Mouse (Mus musculus) neutrophil, adult 5-6 weeks (primary cell): Measurements from ENCODE around the gene Secisbp2. TPM values are rescaled to one million over a fixed set of nuclear protein-coding genes. Genes with fewer than 3 reads are reported as not detected.
"Not testable (repeated sequence)": the region's sequence is repeated elsewhere in the genome, so short reads cannot be mapped to it uniquely, and the experiment has no call there.

Experiments used
- ATAC-seq: fragments of 151-379, 151-347 bp; 2 replicates; pipeline ENCODE4 v1.8.0; 2017; ENCODE audit warnings: mild to moderate bottlenecking, moderate TSS enrichment; ENCODE audit not compliant: insufficient number of reproducible peaks, poor library complexity, low FRiP score, severe bottlenecking; ENCODE audit errors: extremely low read depth
- total RNA-seq: library from RNA; stranded (forward); fragments of 200-1000 nt; gene quantifications from 2 replicates; pipeline ENCODE4 v1.2.3, GENCODE M21; 2017

The Secisbp2 gene
- total RNA-seq, 1 experiment from 2014 or later: 55.2 TPM

DNA sequence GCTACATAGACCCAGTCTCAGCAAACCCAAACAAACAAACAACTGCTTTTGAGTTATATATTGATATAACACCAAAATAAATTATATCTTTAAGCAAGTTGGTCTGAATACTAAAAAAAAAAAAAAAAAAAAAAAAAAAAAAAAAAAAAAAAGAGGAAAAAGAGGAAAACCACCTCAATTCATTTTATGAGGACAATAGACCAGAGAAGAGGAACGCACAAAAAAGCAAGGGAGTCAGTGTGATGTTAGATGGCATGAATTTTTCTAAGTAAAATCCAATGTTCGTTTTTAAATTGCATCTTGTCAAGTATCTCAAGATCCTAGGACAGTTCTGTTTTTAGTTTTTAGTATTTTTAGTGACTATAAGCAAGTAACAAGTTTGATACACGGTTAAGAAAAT, 10.1 kb upstream of the Secisbp2 start:
- ATAC-seq: no peak

DNA sequence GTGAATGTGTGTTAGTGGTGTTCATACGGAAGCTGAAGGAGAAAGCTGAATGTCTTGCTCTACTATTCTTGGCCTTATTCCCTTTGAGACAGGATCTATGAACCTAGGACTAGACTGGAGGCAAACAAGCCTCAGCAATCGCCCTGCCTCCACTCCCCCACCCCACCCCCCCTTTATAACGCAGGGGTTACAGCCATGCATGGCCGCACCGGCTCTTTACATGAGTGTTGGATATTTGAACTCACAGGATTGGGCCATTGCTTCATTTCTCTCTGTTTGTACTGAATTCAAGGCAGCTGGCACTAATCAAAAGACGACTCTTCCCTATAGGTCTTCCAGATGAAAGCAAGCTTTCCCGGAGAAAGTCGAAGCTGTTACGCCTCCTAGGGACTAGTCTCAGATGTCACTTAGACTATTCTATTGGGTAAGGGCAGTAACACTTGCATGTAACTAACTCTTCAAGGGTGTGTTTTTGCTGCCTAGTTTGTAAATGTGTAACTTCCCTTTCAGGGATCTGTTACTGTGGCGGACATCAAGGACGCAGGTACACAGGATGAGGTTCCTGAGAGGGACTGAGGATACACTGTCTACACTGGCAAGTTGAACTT, 9.2 kb upstream of the Secisbp2 start:
- ATAC-seq: no peak

DNA sequence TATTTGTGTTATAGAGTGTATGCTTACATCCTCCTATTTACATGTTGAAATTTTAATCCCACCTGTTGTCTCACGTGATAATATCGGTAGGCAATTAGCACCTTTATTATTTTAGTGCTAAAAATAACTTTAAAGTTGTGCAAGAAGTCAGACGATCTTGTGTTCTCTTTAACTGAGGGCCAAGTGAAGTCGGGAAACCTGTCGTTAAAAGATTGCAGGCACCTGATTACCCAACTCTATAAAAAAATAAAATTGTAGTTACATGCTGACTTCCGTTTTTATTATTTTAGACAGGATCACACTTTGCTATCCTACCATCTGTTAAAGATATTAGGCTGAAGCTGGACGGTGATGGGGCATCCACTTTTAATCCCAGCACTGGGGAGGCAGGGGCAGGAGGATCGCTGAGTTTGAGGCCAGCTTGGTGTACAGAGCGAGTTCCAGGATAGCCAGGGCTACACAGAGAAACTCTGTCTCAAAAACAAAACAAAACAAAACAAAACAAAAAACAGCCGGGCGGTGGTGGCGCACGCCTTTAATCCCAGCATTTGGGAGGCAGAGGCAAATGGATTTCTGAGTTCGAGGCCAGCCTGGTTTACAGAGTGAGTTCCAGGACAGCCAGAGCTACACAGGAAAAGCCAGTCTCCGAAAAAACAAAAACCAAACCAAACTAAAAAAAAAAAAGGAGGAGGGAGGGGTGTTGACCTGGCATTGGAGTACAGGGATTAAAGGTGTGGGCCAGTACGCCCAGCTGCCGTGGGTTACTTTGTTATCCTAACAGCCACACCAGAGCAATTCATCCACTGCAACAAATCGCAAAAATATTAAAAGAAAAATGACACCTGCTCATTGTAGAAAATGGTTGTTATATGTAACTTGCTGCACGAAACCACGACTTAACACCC, 7.3 kb upstream of the Secisbp2 start:
- no peak for ATAC-seq

DNA sequence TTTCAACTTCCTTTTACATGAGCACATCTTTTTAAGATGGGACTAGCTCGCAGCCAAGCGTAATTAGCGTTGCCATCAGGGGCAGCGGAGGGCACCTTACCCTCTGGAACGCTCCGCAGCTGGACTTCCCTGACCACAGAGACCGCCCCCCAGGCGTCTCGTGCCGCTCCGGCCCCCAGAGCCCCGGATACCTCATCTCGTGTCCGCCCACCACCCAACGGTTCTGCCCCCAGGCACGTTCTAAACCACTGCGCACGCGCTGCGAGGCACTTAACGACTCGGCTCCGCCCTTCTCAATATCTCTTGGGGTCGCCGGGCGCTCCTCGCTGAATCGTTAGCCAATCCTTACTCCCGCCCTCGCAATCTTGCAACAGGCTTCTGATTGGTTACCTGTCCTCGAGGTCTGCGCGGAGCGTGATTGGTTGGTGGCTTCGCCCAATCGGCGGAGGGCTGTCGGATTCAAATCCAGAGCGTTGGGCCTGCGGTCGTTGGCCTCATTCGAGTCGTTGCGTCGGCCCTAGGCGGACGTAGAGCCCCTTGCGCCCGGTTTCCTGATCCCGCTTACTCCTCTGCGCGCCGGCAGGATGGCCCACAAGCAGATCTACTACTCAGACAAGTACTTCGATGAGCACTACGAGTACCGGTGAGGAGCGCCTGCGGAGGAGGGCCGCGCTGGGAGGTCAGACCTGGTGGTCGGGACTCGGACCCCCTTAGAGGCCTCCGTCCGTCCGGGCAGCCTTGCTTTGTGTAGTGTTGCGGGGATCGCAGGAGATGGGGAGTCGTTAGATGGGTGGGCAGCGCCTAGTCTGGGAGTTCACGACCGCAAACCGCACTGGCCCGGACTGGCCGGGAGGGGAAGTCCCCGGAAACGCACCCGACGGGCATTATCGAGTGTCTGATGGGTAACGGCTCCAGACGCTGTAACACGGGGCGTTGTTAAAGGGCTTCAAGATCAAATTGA, 6.4 kb upstream of the Secisbp2 start, which contains the start of gene Cks2:
Gene Cks2, plus strand, starts transcription at position 404 of the 961 bp plus-strand sequence.
- ATAC-seq: peak; percentile 96

DNA sequence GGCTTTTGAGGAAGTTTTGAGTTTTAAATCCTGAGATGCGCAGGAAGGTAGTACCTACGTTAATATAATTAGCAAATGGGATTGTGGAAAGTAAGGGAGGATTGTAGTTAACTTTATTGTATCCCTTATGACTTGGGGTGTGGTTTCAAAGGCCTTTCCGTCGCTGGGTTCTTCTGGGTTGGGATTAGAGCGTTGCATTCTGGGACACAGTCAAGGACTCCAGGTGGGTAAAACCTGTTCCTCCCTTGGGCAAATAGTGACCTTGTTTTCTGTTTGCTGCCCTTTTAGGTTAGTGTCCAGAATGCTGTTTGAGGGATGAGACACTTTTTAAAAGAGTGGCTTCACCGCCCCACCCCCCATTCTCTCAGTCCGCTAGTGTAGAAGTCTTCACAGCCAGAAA, 5.6 kb upstream of the Secisbp2 start:
- no peak for ATAC-seq

DNA sequence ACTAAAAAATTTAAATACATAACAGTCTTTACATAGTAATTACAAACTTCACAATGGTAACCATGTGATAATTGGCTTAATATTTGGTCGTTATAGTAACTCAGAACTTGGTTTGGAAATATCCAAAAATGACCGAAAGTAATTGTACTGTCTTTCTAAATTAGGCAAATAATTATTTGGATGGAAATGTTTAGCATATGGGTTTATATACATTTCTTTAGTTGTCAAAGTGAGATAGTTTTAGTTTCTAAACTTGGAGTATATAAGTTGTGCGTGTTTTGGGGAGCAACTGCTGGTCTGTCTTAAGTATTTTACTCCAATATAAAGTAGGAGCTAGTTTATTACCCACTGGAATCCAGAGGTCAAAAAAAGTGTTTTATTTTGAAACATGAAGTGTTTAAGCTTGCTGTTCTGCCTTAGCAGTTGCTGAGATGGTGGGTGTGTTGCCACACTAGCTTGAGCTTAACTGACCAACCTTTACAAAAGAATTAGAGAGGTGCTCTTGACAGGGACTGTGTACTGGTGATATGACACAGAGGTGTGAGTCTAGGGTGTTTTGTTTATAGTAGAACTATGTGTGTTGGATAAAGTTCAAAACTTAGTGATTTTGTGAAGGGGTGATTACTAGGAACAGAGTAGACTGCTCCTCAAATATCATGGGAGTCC, 5.0 kb upstream of the Secisbp2 start:
- no peak for ATAC-seq

DNA sequence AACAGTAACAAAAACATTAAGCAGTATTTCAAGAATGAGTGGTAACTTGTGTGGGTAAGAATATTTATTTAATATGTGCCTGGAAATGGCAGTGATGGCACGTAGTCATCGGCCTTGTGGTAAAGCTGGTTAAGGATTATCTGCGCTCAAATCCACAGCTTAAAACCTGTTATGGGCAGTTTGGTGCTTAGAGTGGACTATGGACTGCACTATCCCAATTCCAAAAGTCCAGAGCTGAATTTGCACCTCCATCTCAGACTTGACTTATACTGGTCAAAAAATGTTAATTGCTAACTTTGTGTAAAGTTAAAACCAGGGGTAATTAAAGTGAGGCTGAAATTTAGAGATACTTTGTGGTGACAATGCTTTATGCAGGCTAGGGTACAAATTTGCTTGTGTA, 3.7 kb upstream of the Secisbp2 start:
- ATAC-seq: no peak

DNA sequence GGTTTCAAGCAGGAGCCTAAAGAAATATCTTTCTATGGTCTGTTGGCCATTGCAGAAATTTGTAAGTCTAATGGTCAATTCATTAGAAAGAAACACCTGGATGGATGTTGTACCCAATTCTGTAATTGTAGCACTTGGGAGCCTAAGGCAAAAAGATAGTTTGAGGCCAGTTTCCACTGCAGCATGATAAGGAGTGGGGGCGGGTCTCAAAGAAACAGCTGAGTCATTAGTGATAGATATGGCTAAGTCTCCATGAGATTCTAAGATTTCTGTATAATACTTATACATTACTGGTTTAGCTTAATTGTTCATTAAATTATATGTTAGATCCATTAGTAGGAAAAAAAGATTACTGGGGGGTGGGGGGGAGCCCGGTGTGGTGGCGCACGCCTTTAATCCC, 3.3 kb upstream of the Secisbp2 start:
- ATAC-seq: no peak

DNA sequence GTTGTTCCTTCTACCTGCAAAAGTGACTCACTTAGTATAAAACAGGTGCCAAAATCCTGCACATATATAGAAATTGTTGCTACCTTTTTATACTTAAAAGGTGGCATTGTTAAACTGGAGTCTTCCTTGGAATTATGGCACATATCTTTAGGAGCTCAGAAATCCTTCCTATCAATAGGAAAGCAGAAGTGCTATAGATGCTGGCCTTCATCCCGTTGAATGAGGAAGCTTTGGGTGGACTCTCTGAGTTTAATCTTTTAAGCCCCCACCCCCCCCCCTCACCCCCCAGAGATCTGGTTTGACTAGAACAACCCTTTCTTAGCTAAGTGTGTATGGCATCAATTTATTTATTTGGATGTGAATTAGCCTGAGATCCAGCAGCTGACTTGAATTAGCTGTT, 1.8 kb upstream of the Secisbp2 start:
- ATAC-seq: no peak

DNA sequence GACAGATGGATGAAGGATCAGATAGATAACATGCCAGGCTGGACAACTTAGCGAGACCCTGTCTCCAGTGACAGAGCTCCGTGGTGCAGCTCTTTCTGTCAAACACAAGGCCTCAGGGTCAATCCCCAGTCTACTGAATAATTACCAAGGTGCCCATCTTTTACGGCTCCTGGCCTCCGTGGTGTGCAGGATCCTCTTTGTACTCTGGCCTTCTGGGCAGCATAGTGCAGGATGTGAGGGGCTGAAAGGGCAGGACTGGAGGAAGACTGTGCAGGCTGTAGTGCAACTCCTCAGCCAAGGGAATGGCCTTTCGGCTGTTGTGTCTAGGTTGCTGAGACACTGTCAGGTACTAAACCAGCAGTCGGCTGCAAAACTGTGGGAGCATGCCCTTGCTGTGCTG, 1.7 kb downstream of the Secisbp2 start:
- ATAC-seq: no peak

DNA sequence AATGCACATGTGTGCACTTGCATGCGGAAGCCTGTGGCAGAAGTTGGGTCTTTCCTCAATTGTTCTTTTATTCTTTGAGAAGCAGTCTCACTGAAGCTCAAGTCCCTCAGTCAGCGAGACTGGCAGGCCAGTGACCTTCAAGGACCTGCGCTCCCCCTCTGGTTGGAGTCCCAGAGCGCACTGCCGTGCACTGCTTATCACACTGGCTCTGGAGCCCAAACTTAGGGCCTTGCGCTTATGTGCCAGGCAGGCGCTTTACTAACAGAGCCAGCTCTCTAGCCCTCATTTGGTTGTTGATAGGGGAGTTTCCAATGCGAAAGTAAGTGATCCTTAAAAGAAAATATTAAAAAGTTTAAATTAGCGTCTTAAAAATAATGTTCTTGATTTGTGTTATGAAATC, 2.5 kb downstream of the Secisbp2 start:
- no peak for ATAC-seq

DNA sequence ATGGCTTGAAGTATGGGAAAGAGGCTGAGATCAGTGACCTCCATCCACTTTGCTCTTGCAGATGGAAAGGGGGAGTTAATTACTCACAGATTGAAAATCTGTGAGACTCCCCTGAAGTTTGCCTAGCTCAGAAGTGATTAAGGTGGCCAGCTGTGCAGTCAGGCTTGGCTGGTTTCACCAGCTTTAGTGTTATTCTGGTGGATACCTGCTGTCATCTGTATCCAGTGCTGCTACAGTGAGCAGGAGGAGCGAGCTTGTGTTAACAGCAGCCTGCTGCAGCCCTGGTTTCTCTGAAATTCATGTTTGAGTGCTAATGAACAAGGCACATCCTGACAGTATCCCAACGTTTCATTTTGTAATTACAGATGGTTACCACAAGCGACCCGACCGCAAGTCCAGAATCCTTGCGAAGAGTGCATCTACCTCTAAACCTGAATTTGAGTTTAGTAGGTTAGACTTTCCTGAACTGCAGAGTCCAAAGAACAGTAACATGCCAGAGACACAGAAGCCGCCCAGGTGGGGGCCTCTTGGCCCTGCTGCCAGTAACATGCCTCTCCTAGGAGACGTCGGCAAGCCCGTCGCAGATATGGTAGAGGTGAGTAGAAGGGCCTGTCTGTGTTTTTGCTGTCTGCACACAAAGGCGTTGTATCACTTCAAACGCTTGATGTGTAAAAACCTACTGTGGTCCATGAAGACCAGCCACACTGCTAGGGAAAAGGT, 5.2 kb downstream of the Secisbp2 start:
- no peak for ATAC-seq

DNA sequence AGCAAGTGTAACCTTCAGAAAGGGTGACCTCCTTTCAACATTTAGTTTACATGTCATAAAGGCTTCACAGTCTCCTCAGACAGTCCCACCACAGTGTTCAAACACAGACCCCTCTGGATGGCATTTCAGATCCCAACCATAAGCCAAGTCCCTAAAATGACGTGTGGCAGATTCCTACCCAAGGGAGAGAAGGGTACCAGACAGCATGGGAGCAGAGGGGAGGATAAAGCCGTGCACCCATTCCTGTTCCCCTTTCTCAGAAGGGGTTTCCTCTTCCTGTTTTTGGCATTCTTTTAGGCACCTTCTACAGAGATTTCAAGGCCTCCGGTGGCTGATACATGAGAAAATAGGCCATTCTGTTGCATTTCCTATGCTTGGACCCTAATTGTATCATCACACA, 6.6 kb downstream of the Secisbp2 start:
- ATAC-seq: no peak

DNA sequence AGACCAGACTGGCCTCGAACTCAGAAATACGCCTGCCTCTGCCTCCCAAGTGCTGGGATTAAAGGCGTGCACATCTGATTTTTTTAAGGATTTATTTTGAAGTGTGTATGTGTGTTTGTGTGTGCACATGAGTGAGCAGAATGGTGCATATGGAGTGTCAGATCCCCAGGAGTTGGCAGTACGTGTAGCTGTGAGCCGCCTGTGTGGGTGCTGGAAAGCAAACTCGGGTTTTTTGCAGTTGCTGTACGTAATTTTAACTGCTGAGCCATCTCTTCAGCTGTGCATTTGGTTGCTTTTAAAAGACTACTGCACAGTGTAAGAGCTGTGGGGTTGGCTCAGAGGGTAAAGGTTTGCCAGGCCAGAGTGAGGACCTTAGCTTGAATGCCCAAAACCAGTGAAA, 8.1 kb downstream of the Secisbp2 start:
- no peak for ATAC-seq

DNA sequence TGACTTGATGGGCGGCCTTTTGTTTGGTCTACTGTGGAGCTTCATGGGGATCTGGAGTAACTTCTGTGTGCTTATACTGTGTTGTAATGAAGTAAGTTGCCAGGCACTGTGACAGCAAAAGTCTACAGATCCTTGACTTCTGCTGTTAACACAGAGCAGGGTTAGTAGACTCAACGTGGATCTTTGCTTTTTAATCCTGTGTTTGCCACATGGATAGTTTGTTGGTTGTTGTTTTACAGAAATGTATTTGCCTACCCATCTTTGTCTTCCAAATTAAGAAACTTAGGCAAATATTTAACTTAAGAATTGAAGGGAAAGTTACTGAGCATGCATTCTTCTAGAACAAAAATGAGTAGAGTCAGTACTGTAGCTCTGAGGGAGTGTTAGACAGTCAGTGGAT, 12.1 kb downstream of the Secisbp2 start:
- no peak for ATAC-seq

DNA sequence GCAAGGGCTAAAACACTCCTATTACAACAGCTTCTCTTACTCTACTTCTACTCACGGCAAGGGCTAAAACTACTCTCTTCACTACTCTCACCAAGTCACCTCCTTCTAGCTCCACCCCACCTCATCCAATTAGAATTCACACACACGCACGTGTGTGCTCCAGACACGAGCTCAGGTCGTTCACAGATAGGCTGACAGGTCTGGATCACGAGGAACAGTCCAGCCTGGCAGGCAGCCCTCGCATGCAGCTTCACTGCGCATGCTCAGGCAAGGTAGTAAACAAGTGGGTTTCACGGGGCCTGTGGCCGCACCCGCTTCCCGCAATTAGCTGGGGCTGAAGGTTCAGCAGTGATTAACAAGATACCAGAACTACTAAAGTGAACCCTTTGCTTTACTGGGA, 16.7 kb downstream of the Secisbp2 start:
- ATAC-seq: not testable (repeated sequence)

DNA sequence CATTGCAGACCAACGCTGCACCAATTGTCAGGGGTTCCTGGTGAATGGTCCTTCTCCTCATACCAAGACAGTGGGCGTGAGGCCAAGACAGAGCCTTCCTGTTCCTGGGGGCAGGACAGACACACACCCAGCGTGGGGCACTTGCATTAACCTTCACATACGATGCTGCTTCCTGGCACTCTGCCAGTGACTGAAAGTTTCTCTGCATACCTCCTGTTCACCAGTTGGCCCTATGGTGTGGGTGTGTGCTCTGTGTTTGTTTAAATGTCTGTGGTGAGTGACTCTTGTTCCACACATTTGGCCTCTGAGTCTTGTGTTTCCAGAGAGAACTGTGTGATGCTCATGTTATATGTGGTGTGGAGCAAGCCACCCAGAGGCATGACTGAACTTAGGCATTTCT, 25.1 kb downstream of the Secisbp2 start:
- no peak for ATAC-seq

DNA sequence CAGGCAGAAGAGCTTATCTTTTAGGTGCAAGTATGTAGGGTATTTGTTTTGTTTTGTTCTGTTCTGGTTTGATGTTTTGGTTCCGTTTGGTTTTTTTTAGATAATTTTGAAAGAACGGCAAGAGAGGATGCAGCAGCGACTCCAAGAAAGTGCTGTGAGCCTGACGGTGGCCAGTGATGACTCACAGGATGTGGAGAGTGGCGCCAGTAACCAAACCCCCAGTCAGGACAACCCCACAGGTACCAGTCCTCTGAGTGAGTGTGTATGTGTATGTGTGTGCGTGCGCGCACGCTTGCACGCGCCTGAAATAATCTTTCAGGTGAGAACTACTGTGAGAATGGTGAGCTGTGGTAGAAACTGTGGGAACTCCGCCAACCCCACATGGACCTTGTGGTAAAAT, 25.5 kb downstream of the Secisbp2 start:
- ATAC-seq: no peak
